Mouse (Mus musculus): ENCODE data around the gene Olfr1322.

The Olfr1322 gene

DNA sequence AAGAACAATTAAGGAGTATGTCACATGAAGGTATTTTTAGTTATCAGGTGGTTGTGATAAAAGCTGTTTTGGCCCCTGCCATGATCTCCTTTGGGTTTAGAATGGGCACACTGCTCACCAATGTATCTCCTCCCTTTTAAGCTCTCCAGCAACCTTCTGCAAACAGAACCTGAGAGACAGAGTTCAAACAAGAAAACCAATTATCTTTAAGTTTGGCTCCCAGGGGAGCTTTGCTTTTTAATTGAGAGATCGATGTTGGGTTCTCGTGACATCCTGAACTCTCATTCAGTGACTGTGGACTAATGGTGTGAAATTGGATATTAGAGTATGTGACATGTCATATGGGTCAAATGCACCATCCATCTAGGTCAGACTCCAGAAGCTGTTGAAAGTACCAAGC lies at the start of gene Olfr1322:
Gene Olfr1322, minus strand, starts transcription at position 101 of the 400 bp plus-strand sequence.
- DNase-seq = no peak

DNA sequence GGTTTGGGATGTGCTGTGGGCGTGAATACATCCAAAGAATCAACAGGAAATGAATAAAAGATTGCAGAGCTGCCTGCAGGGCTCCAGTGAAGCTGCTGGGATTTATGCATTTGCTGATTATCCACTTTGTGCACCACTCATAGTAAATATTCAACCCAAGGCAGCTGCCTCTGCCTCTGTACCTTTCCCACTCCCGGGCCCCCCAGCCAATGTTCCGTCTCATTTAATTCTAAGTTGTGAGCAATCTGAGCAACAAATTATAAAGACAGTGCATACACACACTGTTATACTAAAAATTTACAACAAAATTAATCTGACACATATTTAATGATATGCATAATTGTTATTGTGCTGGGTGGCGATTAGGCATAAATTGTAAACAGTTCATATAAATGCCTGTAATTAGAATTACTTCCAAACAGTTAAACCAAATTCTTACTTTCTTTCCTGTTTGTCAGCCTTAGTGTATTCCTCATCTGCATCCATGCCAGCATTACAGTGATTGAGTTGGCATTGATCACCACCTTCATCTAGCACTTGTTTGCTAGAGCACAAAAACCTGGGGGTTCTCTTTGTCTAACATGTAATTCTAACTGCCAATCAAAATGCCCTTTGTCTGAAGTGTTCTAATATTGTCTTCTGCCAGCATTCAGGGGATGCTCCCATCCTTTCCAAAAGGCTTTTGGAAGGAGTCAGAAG lies 13.5 kb downstream of the Olfr1322 start:
- DNase-seq = no peak
